Mouse (Mus musculus) frontal cortex, adult 2 months (tissue): ENCODE measurements around the gene Acsl5. TPM values are rescaled to one million over a fixed set of nuclear protein-coding genes. Genes with fewer than 3 reads are reported as not detected.

Experiments
- DNase-seq, 2 experiments: peaks; one replicate each; pipeline ENCODE4 v3.0.0; 2022; ENCODE audit warnings: low spot score in 1 of 2; ENCODE audit errors: extremely low spot score in 1 of 2
- polyA plus RNA-seq: library from polyadenylated mRNA; depleted of rRNA; stranded (reverse); fragments of >200 nt; gene quantifications from 2 replicates; pipeline ENCODE4 v1.2.3, GENCODE M21; 2012; rRNA removed

Acsl5 gene
- polyA plus RNA-seq, 1 experiment: 25.8 TPM

- no peak for DNase-seq
Measured at GRCm38 (mm10) chr19:55319521-55319920, 67.8 kb downstream of the Acsl5 start.

- no peak for DNase-seq
Measured at GRCm38 (mm10) chr19:55322604-55323003, 70.9 kb downstream of the Acsl5 start.

GRCm38 (mm10) chr19:55327510-55327909, 75.8 kb downstream of the Acsl5 start:
- no peak for DNase-seq

GRCm38 (mm10) chr19:55331776-55332175, 80.0 kb downstream of the Acsl5 start:
- DNase-seq: no peak

- DNase-seq: peak; percentile 60 to 89
Measured at GRCm38 (mm10) chr19:55332641-55333268, 81.0 kb downstream of the Acsl5 start.

- peak in 1 of 2 experiments; percentile 62 for DNase-seq
Measured at GRCm38 (mm10) chr19:55335881-55336280, 84.1 kb downstream of the Acsl5 start.

- DNase-seq: no peak
Measured at GRCm38 (mm10) chr19:55336441-55336840, 84.7 kb downstream of the Acsl5 start.

GRCm38 (mm10) chr19:55337066-55337465, 85.3 kb downstream of the Acsl5 start:
- DNase-seq: no peak

- DNase-seq: no peak
Measured at GRCm38 (mm10) chr19:55337664-55338063, 85.9 kb downstream of the Acsl5 start.

GRCm38 (mm10) chr19:55340521-55340920, 88.8 kb downstream of the Acsl5 start:
- DNase-seq: no peak

- no peak for DNase-seq
Measured at GRCm38 (mm10) chr19:55341377-55341776, 89.6 kb downstream of the Acsl5 start.

GRCm38 (mm10) chr19:55342423-55342822, 90.7 kb downstream of the Acsl5 start:
- no peak for DNase-seq

- no peak for DNase-seq
Measured at GRCm38 (mm10) chr19:55343274-55343673, 91.5 kb downstream of the Acsl5 start.

Other genes with a start within 250 kb of the Acsl5 start
- 38.3 and 46.9 TPM in 2 replicates for gene Gpam, start 124.7 kb upstream of the Acsl5 start, polyA plus RNA-seq
- gene Tectb, start 71.2 kb upstream of the Acsl5 start, polyA plus RNA-seq: 0.11 and 0.18 TPM in 2 replicates
- 3.8 and 4.6 TPM in 2 replicates for gene Gucy2g, start 10.7 kb upstream of the Acsl5 start, polyA plus RNA-seq
- gene Zdhhc6, start 64.1 kb downstream of the Acsl5 start, polyA plus RNA-seq: 25.3 and 29.0 TPM in 2 replicates
- gene Vti1a, start 64.4 kb downstream of the Acsl5 start, polyA plus RNA-seq: 36.2 and 37.9 TPM in 2 replicates